Mouse (Mus musculus) liver, adult 2 months (tissue): ENCODE results near the gene Rsf1. TPM values are rescaled to one million over a fixed set of nuclear protein-coding genes. Genes with fewer than 3 reads are reported as not detected.
A peak's percentile ranks its signal among the peaks of the same experiment; 100 is the strongest.

ENCODE experiments used
- DNase-seq: peaks from one replicate; pipeline ENCODE4 v3.0.0-alpha.2; 2011; ENCODE audit warnings: low read depth, low spot score; ENCODE audit errors: extremely low read depth
- H3K27ac ChIP-seq: fragments of 200-500 bp; replicated peaks from 2 replicates; pipeline ENCODE4 v1.5.1; 2012; ENCODE audit warnings: low read depth, mild to moderate bottlenecking, control low read depth, inconsistent platforms, low read length; ENCODE audit not compliant: insufficient read depth
- H3K27me3 ChIP-seq: fragments of 200-500 bp; 2 replicates; pipeline ENCODE4 v1.6.1; 2012; ENCODE audit warnings: mild to moderate bottlenecking, moderate library complexity, low read length, inconsistent platforms; ENCODE audit not compliant: control insufficient read depth, insufficient read depth
- H3K36me3 ChIP-seq: fragments of 200-500 bp; 2 replicates; pipeline ENCODE4 v1.6.1; 2012; ENCODE audit warnings: low read length, inconsistent platforms; ENCODE audit not compliant: control insufficient read depth, insufficient read depth
- H3K4me1 ChIP-seq: fragments of 200-500 bp; 2 replicates; pipeline ENCODE4 v1.6.1; 2011; ENCODE audit warnings: low read length; ENCODE audit not compliant: control insufficient read depth, insufficient read depth
- H3K4me3 ChIP-seq: fragments of 200-500 bp; 2 replicates; pipeline ENCODE4 v1.5.1; 2011; ENCODE audit warnings: low read depth, mild to moderate bottlenecking, control low read depth, low read length, moderate library complexity; ENCODE audit not compliant: insufficient read depth
- H3K79me2 ChIP-seq: fragments of 200-500 bp; 2 replicates; pipeline ENCODE4 v1.6.1; 2012; ENCODE audit warnings: inconsistent platforms, mild to moderate bottlenecking, low read length, moderate library complexity; ENCODE audit not compliant: control insufficient read depth, insufficient read depth
- H3K9ac ChIP-seq: fragments of 200-500 bp; 2 replicates; pipeline ENCODE4 v1.6.1; 2012; ENCODE audit warnings: low read depth, mild to moderate bottlenecking, control low read depth, inconsistent platforms, low read length
- CTCF ChIP-seq: fragments of 200-500 bp; IDR thresholded peaks from 2 replicates; pipeline ENCODE4 v1.5.1; 2011; ENCODE audit warnings: low read depth, low read length, control low read depth
- POLR2A ChIP-seq: fragments of 200-500 bp; IDR thresholded peaks from 2 replicates; pipeline ENCODE4 v1.6.1; 2011; ENCODE audit warnings: low read length, control low read depth; ENCODE audit not compliant: insufficient read depth; ENCODE audit errors: extremely low read depth
- WGBS: fragments of 180-500 bp; shearing (Covaris S2); methylation state at CpG from one replicate; pipeline ENCODE4 v1.1.7; 2018; 5-methylcytosine and 5-hydroxymethylcytosine counted together
- polyA plus RNA-seq: library from polyadenylated mRNA; depleted of rRNA; stranded (reverse); fragments of >200 nt; gene quantifications from 2 replicates; pipeline ENCODE4 v1.2.3, GENCODE M21; 2012
- total RNA-seq: library from RNA; depleted of rRNA; stranded (reverse); fragments of >200 nt; gene quantifications from 2 replicates; pipeline ENCODE4 v1.2.3, GENCODE M21; 2014

The Rsf1 gene
- total and polyA plus RNA-seq, 2 experiments = 1.2 to 8.0 TPM

DNA sequence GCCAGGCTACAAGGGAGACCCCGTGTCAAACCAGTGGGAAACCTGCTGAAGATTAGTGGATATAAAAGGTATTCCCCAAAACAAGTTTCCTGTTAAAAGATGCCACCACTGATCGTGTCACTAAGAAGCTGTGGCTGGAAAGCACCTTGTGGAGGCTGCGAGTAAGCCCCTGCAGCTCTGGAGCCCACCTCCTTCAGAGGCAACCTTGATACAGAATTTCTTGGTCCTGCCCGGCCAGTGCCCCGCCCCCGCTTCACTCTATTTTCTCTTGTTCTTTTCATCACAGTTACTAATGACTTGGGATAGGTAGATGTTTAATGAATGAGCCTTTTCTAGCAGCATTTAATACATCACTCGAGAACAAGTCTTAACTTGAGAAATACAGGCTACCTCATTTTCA is 146.4 kb downstream of the Rsf1 start:
- 95% methylated on average over 7 of the region's 7 CpGs for WGBS
- H3K9ac ChIP-seq = no peak overlapping the region
- no peaks in the 10 kb centered on the region for H3K27me3 ChIP-seq
- peaks cover 7% of the 10 kb centered on the region for H3K4me1 ChIP-seq
- no peak overlapping the region for H3K27ac ChIP-seq
- H3K36me3 ChIP-seq = peaks cover 15% of the 10 kb centered on the region; the same call in 1 of the 2 replicates
- no peak overlapping the region for H3K4me3 ChIP-seq
- DNase-seq = no peak
- peaks cover 6% of the 10 kb centered on the region; the same call in 1 of the 2 replicates for H3K79me2 ChIP-seq
- TF ChIP-seq CTCF (no peak), POLR2A (no peak)

DNA sequence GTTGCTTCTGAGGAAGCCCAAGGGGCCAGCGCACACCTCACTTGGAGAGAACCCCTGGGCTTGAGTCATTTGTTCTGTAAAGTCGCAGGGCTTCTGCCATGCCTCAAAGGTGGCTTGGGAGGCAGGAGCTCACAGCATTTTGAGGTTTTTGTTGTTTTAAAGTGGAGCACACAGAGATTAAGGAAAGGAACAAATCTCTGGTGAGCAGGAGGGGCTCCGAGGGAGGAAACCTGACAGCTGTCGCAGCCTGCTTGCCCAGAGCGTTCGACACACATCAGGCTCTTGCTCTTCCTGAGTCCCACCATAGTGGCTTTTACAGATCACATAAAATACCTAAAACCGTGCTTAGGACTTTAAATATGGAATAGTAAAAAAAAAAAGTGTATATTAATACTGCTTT is 147.1 kb downstream of the Rsf1 start:
- Histone ChIP-seq H3K27ac (no peak overlapping the region), H3K4me3 (no peak overlapping the region), H3K4me1 (peaks cover 8% of the 10 kb centered on the region), H3K9ac (no peak overlapping the region), H3K27me3 (no peaks in the 10 kb centered on the region), H3K36me3 (peaks cover 15% of the 10 kb centered on the region; the same call in 1 of the 2 replicates), H3K79me2 (peaks cover 10% of the 10 kb centered on the region)
- DNase-seq = no peak
- TF ChIP-seq POLR2A (no peak), CTCF (no peak)
- WGBS = 88% methylated on average over 7 of the region's 7 CpGs

GRCm38 (mm10) chr7:97728666-97729614 is 149.3 kb downstream of the Rsf1 start:
- Histone ChIP-seq H3K36me3 (peaks cover 10% of the 10 kb centered on the region; the same call in 1 of the 2 replicates), H3K9ac (no peak overlapping the region), H3K4me3 (no peak overlapping the region), H3K27me3 (no peaks in the 10 kb centered on the region), H3K4me1 (peaks cover 10% of the 10 kb centered on the region), H3K27ac (no peak overlapping the region), H3K79me2 (peaks cover 11% of the 10 kb centered on the region)
- TF ChIP-seq POLR2A (no peak), CTCF (no peak)
- 87% methylated on average over 14 of the region's 14 CpGs for WGBS
- no peak for DNase-seq

DNA sequence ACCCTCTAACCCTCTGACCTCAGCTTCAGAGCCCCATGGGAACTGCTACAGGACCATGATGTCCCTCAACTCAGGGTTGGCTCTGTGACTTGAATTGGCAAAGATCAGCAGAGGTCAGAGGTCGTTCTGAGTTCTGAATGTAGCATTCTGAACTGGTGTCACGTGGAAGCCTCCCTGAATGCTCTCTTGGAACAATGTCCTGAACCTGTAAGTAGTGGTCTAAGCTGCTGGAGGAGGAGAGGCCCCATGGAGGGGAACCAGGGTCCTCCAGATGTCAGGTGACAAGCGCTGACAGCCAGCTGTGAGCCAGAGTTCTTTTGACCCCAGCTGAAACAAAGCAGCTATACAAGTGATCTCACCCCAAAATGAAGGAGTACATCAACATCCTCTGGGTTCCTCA is 150.7 kb downstream of the Rsf1 start:
- WGBS = 44% methylated on average over 3 of the region's 3 CpGs
- Histone ChIP-seq H3K4me3 (no peak overlapping the region), H3K9ac (no peak overlapping the region), H3K79me2 (peaks cover 11% of the 10 kb centered on the region), H3K27me3 (no peaks in the 10 kb centered on the region), H3K36me3 (peaks cover 7% of the 10 kb centered on the region; the same call in 1 of the 2 replicates), H3K27ac (no peak overlapping the region; the same call in 1 of the 2 replicates), H3K4me1 (peaks cover 10% of the 10 kb centered on the region)
- DNase-seq = peak; percentile 88
- no peak for TF ChIP-seq CTCF
- TF ChIP-seq POLR2A = no peak

DNA sequence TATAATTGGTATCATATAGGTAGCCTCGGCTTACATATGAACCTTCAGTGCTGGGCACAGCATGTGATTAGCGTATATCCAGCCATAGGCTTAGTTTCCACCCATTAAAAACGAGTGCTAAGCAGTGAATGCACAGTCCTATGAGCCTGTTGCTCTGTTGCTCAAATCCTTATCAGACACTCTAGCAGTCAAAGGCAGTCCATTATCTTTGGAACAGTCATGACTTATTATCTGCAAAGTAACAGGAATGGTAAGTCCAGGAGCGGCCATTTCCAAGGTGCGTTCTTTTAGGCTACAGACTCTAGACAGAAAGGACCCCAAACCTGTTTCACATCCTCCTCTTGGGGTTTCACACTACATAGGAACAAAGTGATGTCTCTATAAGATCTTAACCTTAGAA is 153.9 kb downstream of the Rsf1 start:
- no peak overlapping the region for H3K4me3 ChIP-seq
- H3K27me3 ChIP-seq = no peaks in the 10 kb centered on the region
- H3K79me2 ChIP-seq = peaks cover 15% of the 10 kb centered on the region
- DNase-seq = no peak
- no peaks in the 10 kb centered on the region for H3K36me3 ChIP-seq
- no peak for TF ChIP-seq POLR2A
- TF ChIP-seq CTCF = no peak
- H3K9ac ChIP-seq = no peak overlapping the region
- H3K4me1 ChIP-seq = peaks cover 12% of the 10 kb centered on the region
- no peak overlapping the region for H3K27ac ChIP-seq
- WGBS = 87% methylated on average over 5 of the region's 5 CpGs

- 25% methylated on average over 8 of the region's 8 CpGs for WGBS
- Histone ChIP-seq H3K79me2 (peaks cover 8% of the 10 kb centered on the region), H3K9ac (peak overlapping the region; percentile 58; the same call in 1 of the 2 replicates), H3K36me3 (no peaks in the 10 kb centered on the region), H3K27ac (peak overlapping the region; percentile 73), H3K4me3 (peak overlapping the region; percentile 31), H3K27me3 (no peaks in the 10 kb centered on the region), H3K4me1 (peaks cover 14% of the 10 kb centered on the region)
- peak; percentile 81 for DNase-seq
- no peak for TF ChIP-seq CTCF
- TF ChIP-seq POLR2A = no peak
Measured at GRCm38 (mm10) chr7:97735021-97735420, 155.3 kb downstream of the Rsf1 start.
